Mouse (Mus musculus) kidney, embryonic 14.5 days (tissue): ENCODE results near the gene Chst8. TPM values are rescaled to one million over a fixed set of nuclear protein-coding genes. Genes with fewer than 3 reads are reported as not detected.

Experiments
- polyA plus RNA-seq: library from polyadenylated mRNA; unstranded; fragments of >200 nt; fragmentation: Nextera tagmentation; extraction: Ambion mirVana; gene quantifications from 2 replicates; pipeline ENCODE4 v1.2.1, GENCODE M21; 2014

The Chst8 gene
- polyA plus RNA-seq, 1 experiment from 2014 or later = 8.7 TPM

Other genes with a start within 250 kb of the Chst8 start
- 15.7 and 28.7 TPM in 2 replicates for gene Kctd15, start 156.0 kb downstream of the Chst8 start, polyA plus RNA-seq
- 109 and 122 TPM in 2 replicates for gene Pepd, start 99.7 kb upstream of the Chst8 start, polyA plus RNA-seq
- gene Cebpg, start 243.9 kb upstream of the Chst8 start, polyA plus RNA-seq = 30.8 and 39.3 TPM in 2 replicates